Mouse (Mus musculus): ENCODE data around the gene Cyp2c38. TPM values are rescaled to one million over a fixed set of nuclear protein-coding genes. Genes with fewer than 3 reads are reported as not detected.

The Cyp2c38 gene
- not detected in 2 replicates for total RNA-seq (2023)

GRCm38 (mm10) chr19:39462941-39463340, at the start of gene Cyp2c38:
TSS of gene Cyp2c38 (minus strand) at chr19:39463075.

GRCm38 (mm10) chr19:39510534-39510933, 47.7 kb upstream of the Cyp2c38 start, which contains the start of gene Cyp2c39:
TSS of gene Cyp2c39 (plus strand) at chr19:39510862.

Other genes with a start within 250 kb of the Cyp2c38 start
- gene Cyp2c29, start 193.7 kb downstream of the Cyp2c38 start, total RNA-seq (2023), result not detected in 2 replicates
- gene Cyp2c39, start 47.8 kb upstream of the Cyp2c38 start, total RNA-seq (2023), result not detected in 2 replicates
- gene Cyp2c67, start 186.0 kb upstream of the Cyp2c38 start, total RNA-seq (2023), result not detected in 2 replicates

Measured in neutrophil, adult 65 days (primary cell).